Mouse (Mus musculus): Measurements from ENCODE around the gene Ube2h. TPM values are rescaled to one million over a fixed set of nuclear protein-coding genes. Genes with fewer than 3 reads are reported as not detected.

The Ube2h gene
- total and polyA plus RNA-seq, 2 experiments from 2014 or later: 30.4 to 31.9 TPM

DNA sequence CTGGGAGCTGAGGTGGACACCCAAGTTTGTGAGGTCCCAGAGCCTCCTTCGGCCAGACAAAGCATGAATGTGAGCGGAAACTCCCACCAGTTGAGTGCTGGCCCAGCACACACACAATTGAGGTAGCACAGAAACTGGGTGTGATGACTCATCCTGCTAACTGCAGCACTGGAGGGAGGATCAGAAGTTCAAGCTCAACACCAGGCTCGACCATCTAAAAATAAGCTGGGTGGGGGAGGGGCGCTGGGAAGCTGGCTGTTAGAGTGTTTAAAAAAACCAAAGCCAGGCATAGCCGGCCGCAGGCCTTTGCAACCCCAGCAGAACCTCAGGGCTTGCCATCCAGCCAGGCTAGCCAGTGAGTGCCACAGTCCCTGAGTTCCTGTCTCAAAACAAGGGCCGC, 142.2 kb downstream of the Ube2h start:
- no peaks in the 10 kb centered on the region for H3K9me3 ChIP-seq (replicated peaks; ENCODE audit: control insufficient read depth, low read length)
- 30% methylated on average over 7 of the region's 7 CpGs for WGBS
- H3K27me3 ChIP-seq (ENCODE audit: control insufficient read depth, insufficient read depth, low read length): peaks cover 3% of the 10 kb centered on the region; the same call in 1 of the 2 replicates
- ATAC-seq (ENCODE audit: insufficient read depth, low read depth): peak; percentile 77
- H3K27ac ChIP-seq (ENCODE audit: low read depth): no peak overlapping the region
- no peaks in the 10 kb centered on the region for H3K36me3 ChIP-seq (replicated peaks; ENCODE audit: control insufficient read depth, insufficient read depth, low read length)
- peak; percentile 35 for DNase-seq (ENCODE audit: low spot score)
- no peak overlapping the region for H3K9ac ChIP-seq (replicated peaks; ENCODE audit: low read depth, low read length)
- 0 out of 2 replicates have a peak, but pooled peaks cover 7% of the 10 kb centered on the region for H3K4me1 ChIP-seq (ENCODE audit: control insufficient read depth, insufficient read depth)
- no peak overlapping the region for H3K4me2 ChIP-seq (ENCODE audit: low read depth, low read length)
- H3K4me3 ChIP-seq (ENCODE audit: low read depth, low read length): no peak overlapping the region
- TF ChIP-seq CTCF (IDR thresholded peaks at IDR 0.05; ENCODE audit: low read depth) (no peak), EP300 (IDR thresholded peaks at IDR 0.05; ENCODE audit: low read depth) (no peak)

DNA sequence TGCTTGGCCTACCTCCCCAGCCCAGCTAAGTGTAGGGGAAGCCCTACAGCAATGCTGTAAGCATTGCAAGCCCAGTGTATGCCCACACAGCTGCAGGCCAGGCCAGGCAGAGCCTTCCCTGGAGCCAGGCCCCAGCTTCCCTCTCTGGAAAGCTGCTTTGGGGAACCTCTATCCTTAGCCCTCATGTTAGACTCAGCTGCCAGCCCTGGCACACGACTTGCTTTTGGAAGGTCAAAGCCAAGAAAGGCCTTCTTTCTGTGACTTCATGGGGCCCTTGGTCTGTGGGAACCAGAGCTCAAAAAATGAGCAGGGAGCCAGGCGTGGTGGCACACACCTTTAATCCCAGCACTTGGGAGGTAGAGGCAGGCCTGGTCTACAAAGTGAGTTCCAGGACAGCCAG, 142.7 kb downstream of the Ube2h start:
- Histone ChIP-seq H3K36me3 (replicated peaks; ENCODE audit: control insufficient read depth, insufficient read depth, low read length) (no peaks in the 10 kb centered on the region), H3K9ac (replicated peaks; ENCODE audit: low read depth, low read length) (no peak overlapping the region), H3K9me3 (replicated peaks; ENCODE audit: control insufficient read depth, low read length) (no peaks in the 10 kb centered on the region), H3K27me3 (ENCODE audit: control insufficient read depth, insufficient read depth, low read length) (peaks cover 1% of the 10 kb centered on the region; the same call in 1 of the 2 replicates), H3K4me1 (ENCODE audit: control insufficient read depth, insufficient read depth) (0 out of 2 replicates have a peak, but pooled peaks cover 7% of the 10 kb centered on the region), H3K4me3 (ENCODE audit: low read depth, low read length) (no peak overlapping the region), H3K4me2 (ENCODE audit: low read depth, low read length) (no peak overlapping the region), H3K27ac (ENCODE audit: low read depth) (no peak overlapping the region)
- WGBS: 63% methylated on average over 2 of the region's 2 CpGs
- no peak for ATAC-seq (ENCODE audit: insufficient read depth, low read depth)
- TF ChIP-seq CTCF (IDR thresholded peaks at IDR 0.05; ENCODE audit: low read depth): no peak
- no peak for TF ChIP-seq EP300 (IDR thresholded peaks at IDR 0.05; ENCODE audit: low read depth)
- DNase-seq (ENCODE audit: low spot score): no peak

MicroRNA genes within 50 kb of the gene (microRNA counts, 519-probe panel; counts per million panel counts)
- microRNA mmu-miR-182: not detected
- microRNA mmu-miR-183: not detected
- microRNA mmu-miR-96: not detected

Small RNA genes within 50 kb of the gene (microRNA-seq; reads per million reads assigned to microRNA genes)
- gene Mir182 (36.2 reads per million, percentile 43 among the genes with 10 or more reads in this experiment), gene Mir183 (12.1 reads per million, percentile 33 among the genes with 10 or more reads in this experiment), gene Mir96 (12.1 reads per million, percentile 33 among the genes with 10 or more reads in this experiment)

Other genes starting within 250 kb of the Ube2h start
- 35.0 and 40.4 TPM in 2 replicates for gene Zc3hc1, start 86.5 kb upstream of the Ube2h start, total RNA-seq (2014; rRNA removed; ENCODE audit: low replicate concordance)
- gene Zc3hc1, start 86.5 kb upstream of the Ube2h start, polyA plus RNA-seq (2015; fragmentation: Nextera tagmentation; extraction: Ambion mirVana): 24.3 and 27.8 TPM in 2 replicates
- 58.7 and 86.7 TPM in 2 replicates for gene Klhdc10, start 97.3 kb upstream of the Ube2h start, total RNA-seq (2014; rRNA removed; ENCODE audit: low replicate concordance)
- 10.5 and 11.8 TPM in 2 replicates for gene Klhdc10, start 97.3 kb upstream of the Ube2h start, polyA plus RNA-seq (2015; fragmentation: Nextera tagmentation; extraction: Ambion mirVana)
- 36.9 and 41.8 TPM in 2 replicates for gene Tmem209, start 205.2 kb upstream of the Ube2h start, total RNA-seq (2014; rRNA removed; ENCODE audit: low replicate concordance)
- 10.9 and 13.1 TPM in 2 replicates for gene Tmem209, start 205.2 kb upstream of the Ube2h start, polyA plus RNA-seq (2015; fragmentation: Nextera tagmentation; extraction: Ambion mirVana)
- not detected in 2 replicates for gene Ssmem1, start 205.3 kb upstream of the Ube2h start, total RNA-seq (2014; rRNA removed; ENCODE audit: low replicate concordance)
- gene Ssmem1, start 205.3 kb upstream of the Ube2h start, polyA plus RNA-seq (2015; fragmentation: Nextera tagmentation; extraction: Ambion mirVana): 0.08 TPM in 1 of 2 replicates, not detected in the other
- not detected in 2 replicates for gene Cpa2, start 237.0 kb upstream of the Ube2h start, total RNA-seq (2014; rRNA removed; ENCODE audit: low replicate concordance)
- 2.7 and 2.8 TPM in 2 replicates for gene Cpa2, start 237.0 kb upstream of the Ube2h start, polyA plus RNA-seq (2015; fragmentation: Nextera tagmentation; extraction: Ambion mirVana)